Mouse (Mus musculus) ES-Bruce4 (cell line): ENCODE data around the gene Arl8b. TPM values are rescaled to one million over a fixed set of nuclear protein-coding genes. Genes with fewer than 3 reads are reported as not detected.

Source experiments
- H3K27ac ChIP-seq: 2 replicates; pipeline ENCODE4 v1.5.1; 2012; ENCODE audit warnings: low read length, inconsistent platforms; ENCODE audit not compliant: insufficient read depth
- H3K27me3 ChIP-seq: 2 replicates; pipeline ENCODE4 v1.6.1; 2012; ENCODE audit warnings: mild to moderate bottlenecking, low read length, inconsistent platforms; ENCODE audit not compliant: control insufficient read depth, poor library complexity, insufficient read depth, severe bottlenecking
- H3K36me3 ChIP-seq: 2 replicates; pipeline ENCODE4 v1.6.1; 2012; ENCODE audit warnings: inconsistent platforms, mild to moderate bottlenecking, low read length, moderate library complexity; ENCODE audit not compliant: control insufficient read depth, poor library complexity, insufficient read depth, severe bottlenecking
- H3K4me1 ChIP-seq: one replicate; pipeline ENCODE4 v1.8.1; 2011; ENCODE audit warnings: low read length; ENCODE audit not compliant: control insufficient read depth, insufficient read depth
- H3K4me3 ChIP-seq: 2 replicates; pipeline ENCODE4 v1.5.1; 2011; ENCODE audit warnings: low read depth, mild to moderate bottlenecking, low read length
- H3K9ac ChIP-seq: 2 replicates; pipeline ENCODE4 v1.6.1; 2012; ENCODE audit warnings: low read depth, mild to moderate bottlenecking, inconsistent platforms; ENCODE audit not compliant: poor library complexity, severe bottlenecking
- H3K9me3 ChIP-seq: replicated peaks from 2 replicates; pipeline ENCODE4 v1.6.1; 2012; ENCODE audit warnings: mild to moderate bottlenecking, low read length, inconsistent platforms; ENCODE audit not compliant: control insufficient read depth, poor library complexity, insufficient read depth, severe bottlenecking
- CTCF ChIP-seq: IDR thresholded peaks from one replicate; pipeline ENCODE4 v1.8.1; 2011; ENCODE audit warnings: low read depth, low read length
- EP300 ChIP-seq: IDR thresholded peaks from 2 replicates; pipeline ENCODE4 v1.6.1; 2011; ENCODE audit warnings: low read depth, low read length; ENCODE audit not compliant: insufficient read depth
- POLR2A ChIP-seq: IDR thresholded peaks from one replicate; pipeline ENCODE4 v1.8.1; 2011; ENCODE audit warnings: low read length; ENCODE audit not compliant: insufficient read depth
- polyA plus RNA-seq: library from polyadenylated mRNA; stranded (reverse); fragments of >200 nt; gene quantifications from 2 replicates; pipeline ENCODE4 v1.2.4, GENCODE M21; 2011; ENCODE audit warnings: low read depth; ENCODE audit not compliant: missing spikeins, insufficient read depth, insufficient read length

Gene Arl8b
- polyA plus RNA-seq, 1 experiment = 82.9 TPM

DNA sequence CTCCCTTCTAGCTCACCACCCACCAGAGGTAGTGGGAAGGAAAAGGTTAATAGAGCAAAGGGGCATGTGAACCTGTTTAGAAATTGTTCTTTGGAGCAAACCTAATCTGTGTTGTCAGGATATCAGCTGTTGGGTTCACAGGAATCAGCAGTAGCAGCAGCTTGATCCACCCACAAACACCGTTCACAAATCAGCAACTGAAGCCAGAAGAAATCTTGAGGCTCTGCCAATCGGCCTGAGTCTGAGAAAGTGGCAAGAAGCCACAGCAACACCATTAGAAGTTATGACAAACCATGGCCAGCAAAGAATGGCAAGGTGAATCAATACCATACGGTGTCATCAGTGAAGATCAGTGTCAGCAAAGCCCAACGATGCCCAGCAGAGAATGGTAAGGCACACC, 88.4 kb downstream of the Arl8b start:
- TF ChIP-seq CTCF (no peak), POLR2A (no peak), EP300 (no peak)
- Histone ChIP-seq H3K4me1 (peaks cover 1% of the 10 kb centered on the region), H3K9ac (no peak overlapping the region), H3K36me3 (no peaks in the 10 kb centered on the region), H3K27me3 (no peaks in the 10 kb centered on the region), H3K27ac (no peak overlapping the region), H3K4me3 (no peak overlapping the region), H3K9me3 (0 out of 2 replicates have a peak, but pooled peaks cover 2% of the 10 kb centered on the region)

Other genes starting within 250 kb of the Arl8b start
- 39.2 and 40.3 TPM in 2 replicates for gene Bhlhe40, start 122.5 kb upstream of the Arl8b start, polyA plus RNA-seq
- 64.3 and 77.0 TPM in 2 replicates for gene Edem1, start 45.5 kb downstream of the Arl8b start, polyA plus RNA-seq